Mouse (Mus musculus) right cerebral cortex, adult 2 months (tissue): ENCODE data around the gene Ctsw.

Experiments used
- DNase-seq, 2 experiments: peaks; one replicate each; pipeline ENCODE4 v3.0.0; 2021 to 2022; ENCODE audit warnings: low spot score in 2 of 2

The Ctsw gene

GRCm38 (mm10) chr19:5487768-5488550 is 19.7 kb upstream of the Ctsw start, which contains the start of gene Mus81:
Mus81 (minus strand) TSS chr19:5488402.
- peak; percentile 94 to 96 for DNase-seq

- no peak for DNase-seq
Observed at GRCm38 (mm10) chr19:5486771-5487170, 18.5 kb upstream of the Ctsw start.

GRCm38 (mm10) chr19:5486286-5486685 is 18.0 kb upstream of the Ctsw start:
- no peak for DNase-seq

- DNase-seq = no peak
Observed at GRCm38 (mm10) chr19:5485821-5486220, 17.5 kb upstream of the Ctsw start.

GRCm38 (mm10) chr19:5485371-5485770 is 17.1 kb upstream of the Ctsw start:
- no peak for DNase-seq

- no peak for DNase-seq
Observed at GRCm38 (mm10) chr19:5484496-5484895, 16.2 kb upstream of the Ctsw start.

- DNase-seq = no peak
Observed at GRCm38 (mm10) chr19:5483386-5484359, 15.4 kb upstream of the Ctsw start.

- DNase-seq = no peak
Observed at GRCm38 (mm10) chr19:5481398-5481797, 13.1 kb upstream of the Ctsw start.

- no peak for DNase-seq
Observed at GRCm38 (mm10) chr19:5480016-5480415, 11.7 kb upstream of the Ctsw start.

GRCm38 (mm10) chr19:5477668-5478300 is 9.5 kb upstream of the Ctsw start:
- DNase-seq = no peak

- peak; percentile 59 to 67 for DNase-seq
Observed at GRCm38 (mm10) chr19:5477004-5477667, 8.8 kb upstream of the Ctsw start.

- DNase-seq = no peak
Observed at GRCm38 (mm10) chr19:5475069-5475714, 6.9 kb upstream of the Ctsw start.

GRCm38 (mm10) chr19:5474281-5475068 is 6.2 kb upstream of the Ctsw start:
- DNase-seq = no peak

- DNase-seq = peak; percentile 54 to 65
Observed at GRCm38 (mm10) chr19:5473720-5474119, 5.4 kb upstream of the Ctsw start, which contains the start of gene Efemp2. Efemp2 (plus strand) TSS chr19:5473954.

GRCm38 (mm10) chr19:5472857-5473256 is 4.5 kb upstream of the Ctsw start:
- no peak for DNase-seq

GRCm38 (mm10) chr19:5471846-5472245 is 3.5 kb upstream of the Ctsw start:
- no peak for DNase-seq

- no peak for DNase-seq
Observed at GRCm38 (mm10) chr19:5466916-5467500, 1.3 kb downstream of the Ctsw start.

GRCm38 (mm10) chr19:5465037-5465436 is 3.3 kb downstream of the Ctsw start:
- DNase-seq = no peak

- DNase-seq = peak in 1 of 2 experiments; percentile 50
Observed at GRCm38 (mm10) chr19:5463791-5464562, 4.3 kb downstream of the Ctsw start.
